Mouse (Mus musculus): ENCODE measurements around the gene Serpina3c. TPM values are rescaled to one million over a fixed set of nuclear protein-coding genes. Genes with fewer than 3 reads are reported as not detected.
A peak's percentile ranks its signal among the peaks of the same experiment; 100 is the strongest.

The Serpina3c gene
- total RNA-seq (2021), result 10 to 100 TPM; 23.7 to 24.1 TPM
- long read RNA-seq, experiment 1, transcript Serpina3c-201 (5 exons, 2,213 nt), result major isoform, 16 of 17 reads
- long read RNA-seq, experiment 1, partial matches to known transcripts, result 1 of 17 reads
- long read RNA-seq, experiment 1, other reads (novel, unspliced or antisense), result 0 of 17 reads
- long read RNA-seq, experiment 2, transcript Serpina3c-201 (5 exons, 2,213 nt), result major isoform, 24 of 26 reads
- long read RNA-seq, experiment 2, partial matches to known transcripts, result 2 of 26 reads
- long read RNA-seq, experiment 2, other reads (novel, unspliced or antisense), result 0 of 26 reads

DNA sequence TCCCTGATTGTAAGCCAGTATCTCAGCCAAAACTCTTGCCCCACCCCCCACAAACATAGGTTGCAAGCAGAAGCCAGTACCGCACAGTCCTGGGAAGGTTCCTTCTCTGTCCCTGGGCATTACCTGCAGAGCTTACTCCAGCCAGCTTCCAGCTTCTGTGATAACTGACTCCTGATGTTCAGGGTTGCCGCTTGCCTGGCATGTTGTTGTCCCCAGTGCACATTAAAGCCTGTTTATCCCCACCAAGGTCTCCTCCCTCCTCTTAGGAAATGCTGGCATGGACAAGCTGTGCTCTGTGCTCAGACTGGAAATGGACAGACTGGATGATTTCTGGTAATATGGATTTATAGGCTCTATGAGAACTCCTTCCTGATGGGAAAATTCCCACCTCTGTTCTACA, at the start of gene Serpina3c:
Gene Serpina3c (minus strand): TSS at position 215 of the 400 bp plus-strand sequence.
- no peak for DNase-seq (ENCODE audit: low spot score in 2 of 2)

DNA sequence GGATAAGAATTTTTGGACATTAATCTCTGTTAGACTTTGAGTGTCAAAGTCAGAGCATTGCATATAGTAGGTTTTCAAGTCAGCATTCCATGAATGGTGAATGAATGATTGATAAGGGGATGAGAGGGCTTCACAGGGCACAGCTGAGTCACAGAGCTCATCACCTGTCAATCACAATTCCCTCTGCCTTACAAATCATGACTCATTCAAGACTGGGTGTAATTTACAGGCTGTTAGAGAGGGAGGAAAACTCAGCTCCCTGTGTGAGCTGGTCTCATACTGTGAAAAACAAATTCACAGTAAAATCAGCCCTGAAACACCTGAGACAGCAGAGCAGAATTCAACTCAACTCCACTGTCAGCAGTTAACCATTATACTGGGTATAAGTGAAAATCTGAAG, 37.2 kb upstream of the Serpina3c start:
- no peak for DNase-seq (ENCODE audit: low spot score in 2 of 2)

GRCm38 (mm10) chr12:104189246-104189645, 35.6 kb upstream of the Serpina3c start:
- no peak for DNase-seq (ENCODE audit: low spot score in 2 of 2)

- DNase-seq (ENCODE audit: low spot score in 2 of 2), result no peak
Observed at GRCm38 (mm10) chr12:104186041-104186581, 32.4 kb upstream of the Serpina3c start.

DNA sequence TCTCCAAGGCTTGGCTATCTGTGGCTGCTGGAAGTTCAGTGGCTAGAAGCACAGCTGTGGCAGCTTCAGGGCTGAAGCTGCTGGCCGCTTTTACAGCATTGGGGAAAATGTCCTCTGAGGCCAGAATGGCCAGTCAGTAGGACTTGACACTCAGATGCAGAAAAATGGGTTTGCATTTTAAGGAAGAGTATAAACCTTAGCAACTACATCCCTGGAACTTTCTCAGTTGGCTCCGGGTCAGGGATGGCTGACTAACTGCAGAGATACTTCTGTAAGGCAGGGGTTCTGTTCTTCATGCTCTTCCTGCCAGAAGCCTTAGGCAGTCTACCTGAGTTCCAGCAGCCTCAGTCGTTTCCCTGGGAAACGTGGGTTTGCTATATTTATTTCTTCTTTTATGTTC, 31.4 kb upstream of the Serpina3c start:
- no peak for DNase-seq (ENCODE audit: low spot score in 2 of 2)

GRCm38 (mm10) chr12:104178987-104179386, 25.3 kb upstream of the Serpina3c start:
- no peak for DNase-seq (ENCODE audit: low spot score in 2 of 2)

DNA sequence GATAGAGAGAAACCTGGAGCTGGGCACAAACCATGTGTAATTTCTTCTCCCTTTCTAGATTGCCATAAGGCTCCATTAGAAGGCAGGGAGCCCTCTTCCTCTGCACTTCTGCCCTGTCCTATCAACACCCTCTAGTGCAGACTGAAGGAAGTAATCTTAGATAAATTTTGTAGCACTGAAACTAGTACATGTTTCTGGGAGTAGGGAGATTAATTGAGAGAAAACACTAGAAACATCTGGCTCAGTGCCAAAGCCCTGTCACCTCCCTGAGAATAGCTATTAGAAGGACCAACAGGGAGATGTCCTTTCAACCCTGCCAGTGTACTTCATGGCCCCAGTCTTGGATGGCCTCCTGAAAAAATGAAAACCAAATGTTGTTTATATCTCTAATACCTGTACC, 24.9 kb upstream of the Serpina3c start:
- DNase-seq (ENCODE audit: low spot score in 2 of 2), result no peak

DNA sequence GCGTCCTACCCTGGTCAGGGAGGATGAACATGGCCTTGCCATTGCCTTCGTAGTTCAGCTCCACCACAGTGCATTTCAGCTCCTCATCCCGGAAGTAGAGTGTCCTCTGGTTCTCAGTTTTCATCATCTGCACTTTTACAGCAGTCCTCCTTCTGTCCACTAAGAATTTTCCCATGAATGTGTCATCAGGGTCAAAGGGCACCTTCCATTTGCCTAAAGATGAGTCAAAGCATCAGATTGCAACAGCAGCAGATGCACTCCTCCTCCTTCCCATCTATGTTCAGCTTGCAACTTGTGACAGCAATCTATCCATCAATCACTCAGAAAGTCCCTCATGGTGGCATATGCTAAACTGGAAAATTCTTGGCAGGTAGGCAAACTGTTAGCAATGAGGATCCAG, 22.0 kb upstream of the Serpina3c start:
- no peak for DNase-seq (ENCODE audit: low spot score in 2 of 2)

- no peak for DNase-seq (ENCODE audit: low spot score in 2 of 2)
Observed at GRCm38 (mm10) chr12:104174747-104175146, 21.1 kb upstream of the Serpina3c start.

DNA sequence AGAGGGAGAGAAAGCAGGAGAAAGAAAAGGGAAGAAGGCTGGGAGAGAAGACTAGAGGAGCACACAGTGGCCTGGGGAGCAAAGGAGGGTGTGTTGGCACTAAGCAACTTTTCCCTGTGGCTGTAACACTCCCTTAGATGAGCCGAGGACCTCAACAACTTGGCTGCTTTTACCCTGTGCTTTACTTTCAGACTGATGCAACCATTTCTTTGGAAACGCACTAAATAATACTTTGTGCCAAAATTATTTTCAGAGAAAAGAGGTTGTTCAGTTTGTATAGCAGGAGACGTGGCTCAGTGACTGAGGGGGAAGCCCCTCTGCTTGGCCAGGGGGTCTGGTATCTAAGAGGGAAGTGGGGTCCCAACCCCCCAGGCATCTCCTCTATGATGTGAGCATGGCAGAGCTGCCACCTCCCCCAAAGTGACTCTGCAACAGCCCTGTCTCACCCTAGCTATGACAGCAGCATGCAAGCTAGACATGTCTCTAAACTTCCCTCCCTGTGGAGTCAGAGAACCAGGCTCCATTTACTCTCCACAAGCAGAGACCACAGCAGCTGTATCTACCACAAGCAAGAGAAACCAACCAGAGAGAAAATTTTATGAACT, 527 bp downstream of the Serpina3c start:
- DNase-seq (ENCODE audit: low spot score in 2 of 2), result no peak

DNA sequence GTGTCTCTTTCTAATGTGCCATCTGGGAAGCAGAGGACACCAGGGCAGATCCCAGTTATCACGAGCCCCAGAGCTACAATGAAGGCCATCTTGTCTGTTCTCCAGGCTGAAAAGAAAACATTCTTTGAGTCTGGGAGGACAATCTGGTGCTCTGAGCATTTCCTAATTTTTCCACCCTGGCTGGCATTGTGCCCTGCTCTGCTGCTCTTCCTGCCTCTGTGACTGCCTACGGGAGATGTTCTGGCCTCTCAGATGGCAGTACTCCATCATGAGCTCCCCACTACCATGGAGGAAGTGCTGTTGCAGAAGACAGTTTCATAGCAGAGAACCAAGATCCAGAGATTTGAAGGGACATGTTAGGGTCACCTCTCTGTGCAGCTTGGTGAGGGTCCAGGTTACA, 1.7 kb downstream of the Serpina3c start:
- DNase-seq (ENCODE audit: low spot score in 2 of 2), result no peak

DNA sequence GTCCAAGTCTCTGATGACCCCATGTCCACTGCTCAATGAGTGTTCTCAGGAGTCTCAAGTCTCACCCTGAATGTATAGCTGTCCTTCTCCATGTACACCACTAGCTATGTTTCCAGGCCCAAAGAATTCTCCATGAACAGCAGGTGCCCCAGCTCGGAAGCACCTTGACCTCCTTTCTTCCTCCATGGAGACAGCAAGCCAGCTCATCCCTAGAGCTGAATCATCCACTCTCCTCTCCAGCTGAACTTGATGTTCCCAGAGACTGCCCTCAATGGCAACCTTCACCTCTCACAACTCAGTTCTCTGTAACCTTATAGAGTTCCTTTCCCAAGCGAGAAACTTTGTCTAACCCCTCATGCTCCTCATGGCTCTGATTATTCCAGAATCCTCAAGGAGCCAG, 8.1 kb downstream of the Serpina3c start:
- DNase-seq (ENCODE audit: low spot score in 2 of 2), result no peak

DNA sequence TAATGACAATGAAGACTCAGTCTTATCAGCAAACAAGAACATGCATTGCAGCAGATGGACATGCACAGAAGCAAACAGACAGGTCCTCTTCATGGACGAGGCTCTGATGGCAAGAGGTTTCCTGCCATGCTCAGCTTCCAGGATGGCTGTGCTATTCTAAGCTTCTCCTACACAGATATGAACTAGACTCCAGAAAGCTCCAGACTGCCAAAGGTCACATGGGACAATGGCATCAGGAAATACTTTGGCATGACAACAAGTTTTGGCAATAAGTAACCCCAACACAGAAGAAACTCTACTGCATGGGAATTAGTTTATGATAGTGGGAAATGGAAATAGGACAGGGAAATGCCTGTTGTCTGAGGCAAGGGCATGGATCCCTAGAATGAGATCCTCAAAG, 10.4 kb downstream of the Serpina3c start:
- DNase-seq (ENCODE audit: low spot score in 2 of 2), result no peak

- DNase-seq (ENCODE audit: low spot score in 2 of 2), result peak in 1 of 2 experiments; percentile 7
Observed at GRCm38 (mm10) chr12:104142427-104142826, 11.2 kb downstream of the Serpina3c start.

DNA sequence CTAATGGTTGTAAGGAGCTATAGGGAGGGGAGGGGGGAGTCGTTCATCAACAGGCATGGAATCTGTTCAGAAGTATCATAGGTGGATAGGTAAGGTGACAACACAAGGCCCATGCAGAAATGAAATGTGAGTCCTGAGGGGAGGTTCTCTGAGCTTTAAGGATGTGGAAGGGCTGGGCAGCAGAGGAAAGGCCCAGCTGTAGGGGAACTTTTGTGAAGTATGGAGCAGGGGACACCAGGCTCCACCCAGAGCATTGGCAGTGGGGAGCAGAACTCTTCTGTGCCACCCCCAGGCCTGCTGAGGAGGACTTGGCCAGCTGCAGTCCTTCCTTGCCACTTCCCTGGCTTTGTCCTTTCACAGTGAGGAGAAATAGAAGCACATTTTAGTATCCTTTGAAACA, 12.2 kb downstream of the Serpina3c start:
- no peak for DNase-seq (ENCODE audit: low spot score in 2 of 2)

DNA sequence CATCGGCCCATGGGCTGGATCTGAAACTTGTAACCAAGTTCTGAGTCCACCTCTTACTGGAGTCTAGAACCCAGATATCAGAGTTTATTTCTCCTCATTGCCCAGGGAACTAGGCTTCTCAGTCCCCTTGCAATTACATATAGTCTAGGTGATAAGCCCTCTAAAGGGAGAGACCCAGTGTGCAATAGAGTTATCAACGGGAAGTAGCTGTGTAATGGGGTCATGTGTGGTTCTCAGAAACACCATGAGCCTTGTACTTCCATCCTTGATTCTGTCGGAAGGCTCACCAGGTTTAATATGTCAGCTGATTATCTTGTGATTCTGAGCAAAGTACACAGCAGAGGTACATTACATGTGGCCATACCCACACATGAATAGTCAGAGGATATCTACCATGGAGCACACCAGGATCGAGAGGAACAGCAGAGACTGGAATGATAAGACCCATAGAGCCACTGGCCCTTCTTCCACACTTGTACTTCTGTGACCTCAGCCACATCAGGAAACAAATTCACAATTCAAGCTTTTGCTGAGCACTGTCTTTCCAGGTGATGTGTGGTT, 13.0 kb downstream of the Serpina3c start:
- DNase-seq (ENCODE audit: low spot score in 2 of 2), result peak in 1 of 2 experiments; percentile 5

DNA sequence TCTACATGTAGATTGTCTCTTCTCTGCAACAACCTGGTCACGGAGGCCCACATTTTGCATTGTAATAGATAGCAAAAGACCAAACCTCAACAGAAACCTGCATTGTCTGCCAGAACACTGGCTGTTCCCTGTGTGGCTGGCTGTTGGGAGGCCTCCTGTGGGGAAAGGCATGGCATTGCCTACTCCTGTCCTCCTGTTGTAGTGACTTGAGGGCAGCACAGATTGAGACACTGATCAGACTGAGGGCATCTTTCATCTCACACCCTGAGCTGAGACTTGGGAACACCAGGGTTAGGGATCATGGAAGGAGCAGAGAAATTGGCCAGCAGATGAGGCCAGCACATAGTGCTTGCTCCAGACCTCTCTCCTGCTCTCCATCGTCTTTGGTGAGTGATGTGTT, 15.5 kb downstream of the Serpina3c start:
- no peak for DNase-seq (ENCODE audit: low spot score in 2 of 2)

DNA sequence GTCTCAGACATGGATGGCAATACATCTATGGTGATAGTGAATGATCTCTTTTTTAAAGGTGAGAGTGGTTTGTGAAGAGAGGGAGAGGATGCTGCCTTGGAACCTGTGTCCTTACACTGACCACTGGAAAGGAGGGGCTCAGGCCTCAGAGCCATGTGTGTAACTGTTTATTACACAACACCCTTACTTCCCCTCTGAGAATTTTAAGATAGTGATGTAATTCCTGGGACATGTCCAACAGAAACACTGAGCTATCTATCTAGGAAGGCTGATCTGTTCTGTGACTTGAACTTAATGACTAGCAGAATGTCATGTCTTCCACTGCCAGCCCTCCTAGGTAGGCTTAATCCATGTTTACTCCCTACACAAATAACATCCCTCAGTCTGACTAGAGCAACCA, 22.6 kb downstream of the Serpina3c start:
- no peak for DNase-seq (ENCODE audit: low spot score in 2 of 2)

DNA sequence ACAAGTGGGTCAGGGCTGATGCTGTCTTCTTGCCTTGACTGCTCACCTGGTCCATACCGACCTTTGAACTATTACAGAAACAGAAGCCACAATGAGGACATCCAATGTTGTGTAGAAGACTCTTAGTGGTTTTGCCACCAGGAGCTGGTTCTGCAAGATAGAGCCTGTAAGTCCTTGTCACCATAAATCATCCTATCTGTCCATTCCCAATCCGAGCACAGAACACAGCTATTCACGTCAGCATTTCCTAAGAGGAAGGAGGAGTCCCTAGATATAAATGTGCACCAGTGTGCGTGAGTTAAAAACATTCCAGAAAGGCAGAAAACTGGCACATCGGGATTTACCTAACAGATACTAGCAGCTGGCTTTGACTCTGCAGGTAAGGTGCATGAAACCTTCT, 26.0 kb downstream of the Serpina3c start, which contains the start of gene Serpina3b:
Gene Serpina3b (plus strand): TSS at position 301 of the 400 bp plus-strand sequence.
- no peak for DNase-seq (ENCODE audit: low spot score in 2 of 2)

- no peak for DNase-seq (ENCODE audit: low spot score in 2 of 2)
Observed at GRCm38 (mm10) chr12:104125021-104125560, 28.6 kb downstream of the Serpina3c start.

GRCm38 (mm10) chr12:104123996-104124395, 29.7 kb downstream of the Serpina3c start:
- DNase-seq (ENCODE audit: low spot score in 2 of 2), result no peak

DNA sequence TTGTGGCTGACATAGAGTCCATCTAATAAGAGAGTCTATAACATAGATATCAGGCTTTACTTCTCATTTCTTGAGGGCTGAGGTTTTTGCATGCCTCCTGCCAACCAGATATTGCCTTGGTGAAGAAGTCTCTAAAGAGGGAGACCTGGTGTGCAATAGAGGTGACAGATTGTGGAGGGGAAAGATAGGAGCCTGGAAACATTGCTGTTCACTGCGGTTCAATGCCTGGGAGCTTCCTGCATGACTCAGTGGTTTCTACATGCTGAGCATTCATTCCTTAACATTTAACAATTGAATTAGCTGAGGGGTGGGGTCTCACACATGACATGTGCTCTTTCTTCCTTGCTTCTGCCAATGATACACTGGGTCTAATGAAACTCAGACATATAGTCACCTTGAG, 30.6 kb downstream of the Serpina3c start:
- no peak for DNase-seq (ENCODE audit: low spot score in 2 of 2)

All from adrenal gland, adult 18-20 months (tissue).